Comparison of ENCODE assay signal across 8 mouse cellular contexts in the genomic region with DNA sequence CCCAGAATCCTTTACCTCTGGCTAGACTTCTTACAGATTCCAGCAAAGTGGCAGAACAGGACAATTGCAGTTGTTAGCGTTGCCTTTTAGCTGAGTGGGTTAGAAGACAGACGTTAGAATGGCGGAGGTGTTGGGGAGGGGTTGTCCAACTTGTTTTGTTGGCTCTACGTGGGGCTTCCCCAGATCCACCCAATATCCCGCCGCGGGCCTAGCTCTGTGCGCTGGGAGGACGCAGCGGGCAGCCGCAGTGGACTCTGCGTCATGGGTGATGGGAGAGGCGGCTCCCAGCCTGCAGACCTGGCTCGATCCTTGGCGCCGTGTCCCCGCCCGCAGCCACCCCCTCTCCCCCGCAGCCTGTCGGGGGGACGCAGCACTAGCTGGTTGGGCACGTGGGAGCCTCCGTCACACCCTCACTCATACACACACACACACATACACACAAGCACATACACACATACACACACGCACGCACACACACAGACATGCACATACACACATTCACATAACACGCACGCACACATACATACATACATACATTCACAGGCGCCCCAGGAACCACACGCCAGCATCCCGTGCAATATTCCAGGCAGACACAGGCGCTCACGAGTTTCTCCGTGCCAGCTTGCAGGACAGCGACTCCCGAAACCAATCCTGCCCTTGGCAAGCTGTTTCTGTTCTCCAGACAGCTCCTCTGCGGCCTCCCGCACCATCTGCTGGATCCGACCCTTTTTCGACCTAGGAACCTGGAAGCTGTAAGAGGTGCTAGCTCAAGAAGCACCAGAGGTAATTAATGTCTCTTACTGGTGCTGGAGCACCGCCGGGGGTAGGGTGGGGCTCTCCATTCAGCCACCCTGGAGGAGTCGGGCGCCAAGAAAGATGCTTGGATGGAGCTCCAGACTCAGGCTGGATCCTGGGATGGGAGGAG. TPM values are rescaled to one million over a fixed set of nuclear protein-coding genes. Genes with fewer than 3 reads are reported as not detected.
DNase-seq lines count a peak whose midpoint lies in the region; ATAC-seq and TF ChIP-seq lines count a peak whose summit lies in the region.

A gene (plus strand): TSS at position 413 of the 925 bp plus-strand sequence.

- no peaks in the 10 kb centered on the region for H3K4me1 ChIP-seq in heart, adult 2 months (ENCODE audit: control insufficient read depth, insufficient read depth, low read length)
- peaks cover 12% of the 10 kb centered on the region; the same call in 1 of the 2 replicates for H3K4me1 ChIP-seq in kidney, embryonic 15.5 days
- H3K4me1 ChIP-seq in limb, embryonic 15.5 days, result peaks cover 16% of the 10 kb centered on the region
- H3K4me1 ChIP-seq in neural tube, embryonic 13.5 days (replicated peaks), result peaks cover 11% of the 10 kb centered on the region

- intact Hi-C loops in heart, adult 2 months (cut with DNase I), result no loop called here

- no peaks in the 10 kb centered on the region for H3K79me2 ChIP-seq in heart, adult 2 months (replicated peaks; ENCODE audit: control insufficient read depth, insufficient read depth, low read length)

- no peak for TF ChIP-seq POLR2A in heart, adult 2 months (IDR thresholded peaks at IDR 0.05; ENCODE audit: insufficient read depth, low read depth, low read length)

- no peak within 1 kb of the TSS for H3K9ac ChIP-seq in heart, adult 2 months (ENCODE audit: low read depth, low read length)
- H3K9ac ChIP-seq in kidney, embryonic 15.5 days, result peak within 1 kb of the TSS; percentile 7
- peak within 1 kb of the TSS; percentile 26; the same call in 1 of the 2 replicates for H3K9ac ChIP-seq in limb, embryonic 15.5 days
- peak within 1 kb of the TSS; percentile 76 for H3K9ac ChIP-seq in neural tube, embryonic 13.5 days

- no peak within 1 kb of the TSS for H3K27ac ChIP-seq in heart, adult 2 months
- no peak within 1 kb of the TSS for H3K27ac ChIP-seq in kidney, embryonic 15.5 days
- H3K27ac ChIP-seq in limb, embryonic 15.5 days, result no peak within 1 kb of the TSS
- peak within 1 kb of the TSS; percentile 61 for H3K27ac ChIP-seq in neural tube, embryonic 13.5 days (replicated peaks)

- no peak for TF ChIP-seq EP300 in heart, adult 2 months (IDR thresholded peaks at IDR 0.05; ENCODE audit: insufficient read depth, low read depth, low read length)

- H3K9me3 ChIP-seq in kidney, embryonic 15.5 days (replicated peaks), result no peaks in the 10 kb centered on the region
- H3K9me3 ChIP-seq in limb, embryonic 15.5 days, result no peaks in the 10 kb centered on the region
- H3K9me3 ChIP-seq in neural tube, embryonic 13.5 days, result no peaks in the 10 kb centered on the region

- peak; percentile 86 for ATAC-seq in kidney, embryonic 15.5 days (replicated peaks; ENCODE audit: low FRiP score)
- ATAC-seq in limb, embryonic 15.5 days (ENCODE audit: insufficient number of reproducible peaks, low FRiP score, low TSS enrichment, low read depth), result peak; percentile 48
- peak; percentile 88 for ATAC-seq in neural tube, embryonic 13.5 days (ENCODE audit: low read depth)

- peak within 1 kb of the TSS; percentile 29; the same call in 1 of the 2 replicates for H3K4me3 ChIP-seq in heart, adult 2 months
- peak within 1 kb of the TSS; percentile 51 for H3K4me3 ChIP-seq in kidney, embryonic 15.5 days (replicated peaks)
- H3K4me3 ChIP-seq in limb, embryonic 15.5 days, result peak within 1 kb of the TSS; percentile 47
- peak within 1 kb of the TSS; percentile 48 for H3K4me3 ChIP-seq in neural tube, embryonic 13.5 days

- TF ChIP-seq CTCF in heart, adult 2 months (IDR thresholded peaks at IDR 0.05), result no peak

- peak within 1 kb of the TSS; percentile 99 for H3K4me2 ChIP-seq in kidney, embryonic 15.5 days
- H3K4me2 ChIP-seq in limb, embryonic 15.5 days, result peak within 1 kb of the TSS; percentile 92
- peak within 1 kb of the TSS; percentile 95 for H3K4me2 ChIP-seq in neural tube, embryonic 13.5 days

- H3K27me3 ChIP-seq in heart, adult 2 months (ENCODE audit: control insufficient read depth, insufficient read depth, low read length), result peaks cover 5% of the 10 kb centered on the region
- H3K27me3 ChIP-seq in kidney, embryonic 15.5 days, result peaks cover 13% of the 10 kb centered on the region; the same call in 1 of the 2 replicates
- H3K27me3 ChIP-seq in limb, embryonic 15.5 days, result peaks cover 14% of the 10 kb centered on the region
- H3K27me3 ChIP-seq in neural tube, embryonic 13.5 days, result no peaks in the 10 kb centered on the region

- H3K36me3 ChIP-seq in heart, adult 2 months (ENCODE audit: control insufficient read depth, insufficient read depth, low read length), result no peaks in the 10 kb centered on the region
- H3K36me3 ChIP-seq in kidney, embryonic 15.5 days, result no peaks in the 10 kb centered on the region
- H3K36me3 ChIP-seq in limb, embryonic 15.5 days, result no peaks in the 10 kb centered on the region
- H3K36me3 ChIP-seq in neural tube, embryonic 13.5 days, result no peaks in the 10 kb centered on the region

- WGBS in heart, adult 2 months, result 1% methylated on average over 43 of the region's 43 CpGs
- WGBS in kidney, embryonic 15.5 days, result 2% methylated on average over 43 of the region's 43 CpGs
- 0% methylated on average over 43 of the region's 43 CpGs for WGBS in limb, embryonic 15.5 days
- under 1% methylated on average over 41 of the region's 43 CpGs for WGBS in neural tube, embryonic 13.5 days

- no peak for DNase-seq in heart, adult 2 months
- DNase-seq in heart, adult 8-10 months (ENCODE audit: low spot score), result no peak
- peak; percentile 81 for DNase-seq in cerebellum, adult 9-10 months
- peak; percentile 25 to 52 for DNase-seq in frontal cortex, adult 2 months (ENCODE audit: extremely low spot score in 1 of 2, low spot score in 1 of 2)
- DNase-seq in spleen, adult 18-20 months, result no peak

RNA-seq across cellular contexts. Expression of the gene that starts here (rescaled TPM):
- under 1 TPM; 0.23 to 0.27 TPM for total RNA-seq in heart, adult 2 months (2021)
- 0.06 and 0.08 TPM in 2 replicates for polyA plus RNA-seq in heart, adult 2 months (2012; rRNA removed)
- under 1 TPM; 0.28 to 0.38 (median 0.31) TPM for total RNA-seq in heart, adult 8-10 months (2022)
- 23.7 and 33.0 TPM in 2 replicates for polyA plus RNA-seq in frontal cortex, adult 2 months (2012; rRNA removed)
- 6.4 and 7.6 TPM in 2 replicates for polyA plus RNA-seq in kidney, embryonic 15.5 days (2015; fragmentation: Nextera tagmentation; extraction: Ambion mirVana)
- 2.5 and 2.9 TPM in 2 replicates for polyA plus RNA-seq in limb, embryonic 15.5 days (2015; fragmentation: Nextera tagmentation; extraction: Ambion mirVana)
- 32.1 and 35.3 TPM in 2 replicates for polyA plus RNA-seq in neural tube, embryonic 13.5 days (2015; fragmentation: Nextera tagmentation; extraction: Ambion mirVana)

Comparison
In these comparisons a context has a peak if more than half of its experiments do, and no peak if none do; other contexts are left out.
1. DNase-seq: peak in cerebellum, adult 9-10 months (single experiment) and frontal cortex, adult 2 months (2 of 2); none in heart, adult 2 months (0 of 2), heart, adult 8-10 months (single experiment) and spleen, adult 18-20 months (0 of 2).
2. Peak in every context shown above with its lines, with median percentiles within 50 percentile points of each other: H3K4me3 ChIP-seq, ATAC-seq and H3K4me2 ChIP-seq.